Mouse (Mus musculus) heart, embryonic 14.5 days (tissue): ENCODE results near the gene Rps6kb1. TPM values are rescaled to one million over a fixed set of nuclear protein-coding genes. Genes with fewer than 3 reads are reported as not detected.

Experiments used
- ATAC-seq: fragments of 200-750 bp; cut with Nextera tagmentation; 2 replicates; pipeline ENCODE4 v1.8.0; 2017; ENCODE audit warnings: low read depth, moderate TSS enrichment; ENCODE audit not compliant: insufficient number of reproducible peaks, insufficient read depth, low FRiP score
- H3K27ac ChIP-seq, 2 experiments: fragments of 200-500 bp in 1 of 2; fragments of 300-500 bp in 1 of 2; sonication (generic) in 1 of 2; replicated peaks in 1 of 2; 2 replicates each; pipeline ENCODE4 v1.5.1; 2012 to 2014; ENCODE audit warnings: low read depth in 2 of 2, low read length in 2 of 2, control low read depth in 1 of 2, mild to moderate bottlenecking in 1 of 2, mixed read lengths in 1 of 2; ENCODE audit not compliant: control insufficient read depth in 1 of 2, insufficient read depth in 1 of 2
- H3K27me3 ChIP-seq: fragments of 300-500 bp; sonication (generic); 2 replicates; pipeline ENCODE4 v1.6.1; 2014; ENCODE audit warnings: mild to moderate bottlenecking, low read length, control low read depth; ENCODE audit not compliant: control insufficient read depth, insufficient read depth
- H3K36me3 ChIP-seq: fragments of 300-500 bp; sonication (generic); 2 replicates; pipeline ENCODE4 v1.6.1; 2014; ENCODE audit warnings: mild to moderate bottlenecking, control low read depth, low read length, mixed read lengths; ENCODE audit not compliant: control insufficient read depth, insufficient read depth
- H3K4me1 ChIP-seq, 2 experiments: fragments of 200-500 bp in 1 of 2; fragments of 300-500 bp in 1 of 2; sonication (generic) in 1 of 2; 2 replicates each; pipeline ENCODE4 v1.6.1; 2012 to 2014; ENCODE audit warnings: low read length in 2 of 2, control low read depth in 1 of 2, mixed read lengths in 1 of 2; ENCODE audit not compliant: control insufficient read depth in 2 of 2, insufficient read depth in 2 of 2
- H3K4me2 ChIP-seq: fragments of 300-500 bp; sonication (generic); 2 replicates; pipeline ENCODE4 v1.6.1; 2014; ENCODE audit warnings: mild to moderate bottlenecking, low read length
- H3K4me3 ChIP-seq, 2 experiments: fragments of 200-500 bp in 1 of 2; fragments of 300-500 bp in 1 of 2; sonication (generic) in 1 of 2; 2 replicates each; pipeline ENCODE4 v1.5.1; 2012 to 2014; ENCODE audit warnings: low read length in 2 of 2, mild to moderate bottlenecking in 2 of 2, control low read depth in 1 of 2, low read depth in 1 of 2, moderate library complexity in 1 of 2; ENCODE audit not compliant: control insufficient read depth in 1 of 2, insufficient read depth in 1 of 2
- H3K9ac ChIP-seq: fragments of 300-500 bp; sonication (generic); 2 replicates; pipeline ENCODE4 v1.6.1; 2014; ENCODE audit warnings: mild to moderate bottlenecking, low read length
- H3K9me3 ChIP-seq: fragments of 300-500 bp; sonication (generic); 2 replicates; pipeline ENCODE4 v1.6.1; 2016; ENCODE audit warnings: low read length, control low read depth; ENCODE audit not compliant: control insufficient read depth
- WGBS: fragments of 180-500 bp; shearing (Covaris S2); extraction: QIAGEN DNeasy Blood & Tissue Kit; methylation state at CpG from one replicate; pipeline ENCODE4 v1.1.7; 2014; 5-methylcytosine and 5-hydroxymethylcytosine counted together
- polyA plus RNA-seq: library from polyadenylated mRNA; unstranded; fragments of >200 nt; fragmentation: Nextera tagmentation; extraction: Ambion mirVana; gene quantifications from 2 replicates; pipeline ENCODE4 v1.2.1, GENCODE M21; 2014

The Rps6kb1 gene
- polyA plus RNA-seq, 1 experiment from 2014 or later, result 34.8 TPM

DNA sequence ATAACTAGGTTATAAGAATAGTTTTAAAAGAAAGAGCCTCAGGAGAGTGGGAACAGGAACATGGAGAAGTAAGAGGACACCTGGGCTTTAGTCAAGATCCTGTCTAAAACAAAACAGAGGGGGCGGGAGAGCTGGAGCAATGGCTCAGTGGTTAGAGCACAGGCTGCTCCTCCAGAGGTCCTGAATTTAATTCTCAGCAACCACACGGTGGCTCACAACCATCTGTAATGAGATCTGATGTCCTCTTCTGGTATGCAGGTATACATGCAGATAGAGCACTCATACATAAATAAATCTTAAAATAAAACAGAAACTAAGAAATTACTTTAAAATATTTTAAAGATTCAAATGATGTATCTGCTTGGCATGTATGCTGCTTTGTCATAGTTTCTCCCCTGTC, 28.0 kb upstream of the Rps6kb1 start:
- WGBS, result 66% methylated on average over 2 of the region's 2 CpGs
- no peak for ATAC-seq
- no peaks in the 10 kb centered on the region for H3K9me3 ChIP-seq
- H3K27me3 ChIP-seq, result no peaks in the 10 kb centered on the region
- no peak overlapping the region for H3K4me2 ChIP-seq
- no peak overlapping the region for H3K9ac ChIP-seq
- peaks cover 14 to 32% of the 10 kb centered on the region in 2 experiments for H3K4me1 ChIP-seq
- no peak overlapping the region for H3K4me3 ChIP-seq
- 0 out of 2 replicates have a peak, but pooled peaks cover 4% of the 10 kb centered on the region for H3K36me3 ChIP-seq
- H3K27ac ChIP-seq, result no peak overlapping the region

DNA sequence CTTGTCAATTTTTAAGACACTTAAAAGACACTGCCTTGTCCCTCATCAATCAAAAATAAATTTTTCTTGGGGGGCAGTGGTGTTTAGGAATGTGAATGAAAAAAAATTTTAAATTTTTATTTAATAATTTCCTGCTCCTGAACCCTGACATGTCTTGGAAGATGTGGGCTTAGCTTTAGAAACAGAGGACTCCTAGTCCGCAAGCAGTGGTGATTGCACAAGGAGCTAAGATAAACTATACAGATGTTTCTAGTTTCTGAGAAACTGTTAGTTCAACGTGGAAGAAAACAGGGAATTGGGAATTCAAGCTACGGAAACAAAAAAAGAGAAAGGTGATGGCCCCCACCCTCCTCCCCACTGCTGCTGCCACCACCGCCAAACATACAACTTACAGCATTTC, 27.3 kb upstream of the Rps6kb1 start:
- Histone ChIP-seq H3K27ac (peak overlapping the region; percentile 56 to 70; a peak in 3 of 4 replicates), H3K27me3 (no peaks in the 10 kb centered on the region), H3K4me1 (peaks cover 9 to 24% of the 10 kb centered on the region in 2 experiments), H3K9ac (no peak overlapping the region), H3K4me3 (no peak overlapping the region), H3K4me2 (peak overlapping the region; percentile 20; the same call in 1 of the 2 replicates), H3K36me3 (0 out of 2 replicates have a peak, but pooled peaks cover 12% of the 10 kb centered on the region), H3K9me3 (no peaks in the 10 kb centered on the region)
- no peak for ATAC-seq
- WGBS, result 74% methylated on average over 4 of the region's 4 CpGs

DNA sequence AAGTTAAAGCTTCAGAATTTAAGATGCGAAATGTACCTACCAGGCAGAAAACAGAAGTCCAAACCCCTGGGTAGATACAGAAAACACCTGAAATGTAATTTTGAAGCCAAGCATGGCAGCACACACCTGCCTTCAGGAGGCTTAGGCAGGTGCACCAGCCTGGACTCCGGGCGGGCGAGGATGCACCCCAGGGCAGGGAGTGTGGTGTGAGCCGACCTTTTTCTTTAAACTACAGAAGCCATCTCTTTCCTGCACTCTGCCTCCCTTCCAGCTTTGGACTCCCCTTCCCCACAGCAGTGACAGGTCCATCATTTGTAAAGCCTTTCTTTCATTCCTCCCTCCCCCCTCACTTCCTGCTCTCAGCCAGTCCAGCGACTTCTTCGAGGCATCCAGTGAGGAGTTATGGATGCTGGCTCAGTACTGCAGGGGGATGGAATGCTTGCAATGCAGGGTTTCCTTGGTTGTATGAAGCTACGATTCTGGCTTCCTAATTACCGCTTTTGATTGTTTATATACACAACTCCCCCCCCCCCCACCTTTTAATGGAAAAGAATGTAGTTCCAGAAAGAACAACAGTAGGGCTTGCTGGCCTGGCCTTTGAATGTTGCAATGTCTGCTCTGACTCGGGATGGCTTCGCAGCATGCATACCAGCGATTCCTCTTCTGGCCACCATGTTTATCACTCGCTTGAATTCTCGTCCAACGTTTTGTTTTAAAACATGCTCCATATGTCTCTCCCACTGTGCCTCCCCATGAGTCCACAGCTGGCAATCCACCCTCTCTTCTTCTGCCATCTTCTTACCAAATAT, 26.6 kb upstream of the Rps6kb1 start:
- peak overlapping the region; percentile 20 for H3K4me2 ChIP-seq
- H3K9ac ChIP-seq, result peak overlapping the region; percentile 10; the same call in 1 of the 2 replicates
- H3K9me3 ChIP-seq, result no peaks in the 10 kb centered on the region
- H3K36me3 ChIP-seq, result peaks cover 13% of the 10 kb centered on the region; the same call in 1 of the 2 replicates
- 37% methylated on average over 15 of the region's 15 CpGs for WGBS
- ATAC-seq, result no peak
- H3K27me3 ChIP-seq, result no peaks in the 10 kb centered on the region
- H3K4me1 ChIP-seq, result peaks cover 9 to 21% of the 10 kb centered on the region in 2 experiments
- no peak overlapping the region for H3K4me3 ChIP-seq
- H3K27ac ChIP-seq, result peak overlapping the region; percentile 56 to 70

DNA sequence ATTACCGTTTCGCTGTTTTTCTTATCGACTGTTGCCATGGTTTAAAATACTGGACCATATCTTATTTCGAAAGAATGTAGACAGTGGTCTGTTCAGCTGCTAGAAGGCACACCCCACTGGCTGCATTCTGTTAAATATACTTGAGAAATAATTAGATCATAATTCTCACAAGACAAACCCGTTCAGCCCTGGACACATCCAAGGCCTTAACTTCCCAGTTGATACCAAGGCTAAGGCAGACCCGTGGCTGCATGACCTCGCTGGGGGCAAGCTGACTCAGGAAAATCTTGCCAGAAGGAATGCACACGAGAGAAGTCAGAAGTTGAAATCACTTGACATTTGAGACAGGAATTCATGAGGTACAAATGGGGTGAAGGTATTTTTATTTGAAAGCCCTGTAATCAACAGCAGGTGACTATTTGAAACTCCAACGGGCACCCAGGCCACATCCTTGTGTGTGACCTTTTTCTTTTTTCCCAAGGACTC, 25.7 kb upstream of the Rps6kb1 start:
- H3K4me1 ChIP-seq, result peaks cover 9 to 19% of the 10 kb centered on the region in 2 experiments
- no peak overlapping the region for H3K4me2 ChIP-seq
- no peak overlapping the region for H3K9ac ChIP-seq
- no peaks in the 10 kb centered on the region for H3K9me3 ChIP-seq
- H3K27me3 ChIP-seq, result no peaks in the 10 kb centered on the region
- peak overlapping the region; percentile 56 to 87 for H3K27ac ChIP-seq
- peaks cover 23% of the 10 kb centered on the region for H3K36me3 ChIP-seq
- no peak overlapping the region for H3K4me3 ChIP-seq
- ATAC-seq, result no peak
- WGBS, result 32% methylated on average over 9 of the region's 9 CpGs

DNA sequence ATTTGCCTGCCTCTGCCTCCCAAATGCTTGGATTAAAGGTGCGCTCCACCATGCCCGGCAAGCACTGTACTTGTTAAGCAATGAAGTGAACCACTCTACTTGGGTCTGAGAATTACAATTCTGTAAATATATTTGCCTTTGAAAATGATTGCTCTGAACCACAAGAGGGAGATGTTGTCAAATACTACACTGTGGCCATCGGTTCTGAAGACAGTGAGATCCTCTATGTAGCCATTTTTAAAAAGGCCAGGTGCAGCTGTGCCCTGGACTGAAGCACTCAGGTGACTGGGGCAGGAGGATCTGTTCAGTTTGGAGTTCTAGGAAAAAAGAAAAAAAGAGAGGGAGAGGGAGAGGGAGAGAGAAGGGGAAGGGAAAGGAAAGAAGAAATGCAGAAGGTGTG, 23.8 kb upstream of the Rps6kb1 start:
- Histone ChIP-seq H3K27me3 (no peaks in the 10 kb centered on the region), H3K27ac (no peak overlapping the region), H3K9me3 (no peaks in the 10 kb centered on the region), H3K4me1 (peaks cover 9 to 19% of the 10 kb centered on the region in 2 experiments), H3K4me3 (no peak overlapping the region), H3K36me3 (peaks cover 29% of the 10 kb centered on the region), H3K9ac (no peak overlapping the region), H3K4me2 (no peak overlapping the region)
- ATAC-seq, result no peak
- WGBS, result 61% methylated on average over 3 of the region's 3 CpGs

DNA sequence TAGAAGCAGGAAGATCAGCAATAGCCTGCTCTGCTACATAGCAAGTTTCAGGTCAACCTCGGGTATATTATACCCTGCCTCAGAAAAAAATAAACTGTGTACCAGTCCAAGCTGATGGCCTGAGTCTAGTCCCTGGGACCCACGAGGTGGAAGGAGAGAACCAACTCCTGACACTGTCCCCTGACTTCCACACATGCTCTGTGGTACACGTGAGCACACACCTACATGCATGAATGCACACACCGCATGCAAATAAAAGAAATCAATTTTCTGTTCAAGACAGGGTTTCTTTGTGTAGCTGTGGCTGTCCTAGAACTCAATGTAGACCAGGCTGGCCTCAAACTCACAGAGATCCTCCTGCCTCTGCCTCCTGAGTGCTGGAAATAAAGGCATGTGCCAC, 13.7 kb upstream of the Rps6kb1 start:
- Histone ChIP-seq H3K4me3 (no peak overlapping the region), H3K36me3 (peaks cover 64% of the 10 kb centered on the region), H3K27me3 (no peaks in the 10 kb centered on the region), H3K4me2 (no peak overlapping the region), H3K9me3 (no peaks in the 10 kb centered on the region), H3K9ac (no peak overlapping the region), H3K27ac (no peak overlapping the region), H3K4me1 (no peaks in the 10 kb centered on the region)
- ATAC-seq, result no peak
- WGBS, result 92% methylated on average over 4 of the region's 4 CpGs

DNA sequence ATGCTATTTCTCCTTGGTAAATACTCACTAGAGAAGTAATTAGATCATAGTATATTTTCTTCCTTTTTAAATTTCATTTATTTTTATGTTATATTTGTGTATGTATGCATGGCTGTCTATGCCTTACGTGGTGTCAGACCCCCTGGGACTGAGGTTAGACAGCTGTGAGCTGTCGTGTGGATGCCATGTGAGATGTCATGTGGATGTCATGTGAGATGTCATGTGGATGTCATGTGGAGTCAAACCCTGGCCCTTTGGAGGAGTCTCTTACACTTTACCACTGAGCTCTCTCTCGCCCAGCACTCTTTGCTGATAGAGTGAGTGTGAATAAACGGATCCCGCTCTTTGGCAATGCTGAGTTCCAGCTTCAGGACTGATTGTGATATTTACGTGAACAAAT, 8.9 kb upstream of the Rps6kb1 start:
- H3K27me3 ChIP-seq, result no peaks in the 10 kb centered on the region
- H3K9ac ChIP-seq, result no peak overlapping the region
- no peak overlapping the region for H3K4me3 ChIP-seq
- no peak overlapping the region for H3K4me2 ChIP-seq
- H3K36me3 ChIP-seq, result peaks cover 49% of the 10 kb centered on the region
- H3K4me1 ChIP-seq, result no peaks in the 10 kb centered on the region
- no peaks in the 10 kb centered on the region for H3K9me3 ChIP-seq
- no peak overlapping the region for H3K27ac ChIP-seq
- no peak for ATAC-seq
- whole genome bisulfite sequencing, result 90% methylated on average over 6 of the region's 6 CpGs
